Mouse (Mus musculus) adrenal gland (tissue): ENCODE data around the gene Fez1.

ENCODE experiments used
- intact Hi-C: fragments of 180-260 bp; cut with DNase I; formaldehyde crosslinking; loops from one replicate; pipeline ENCODE4 v1.15.1; 2025

The Fez1 gene

GRCm38 (mm10) chr9:36890552-36890951 is 68.9 kb downstream of the Fez1 start:
- intact Hi-C loops: no loop called here

DNA sequence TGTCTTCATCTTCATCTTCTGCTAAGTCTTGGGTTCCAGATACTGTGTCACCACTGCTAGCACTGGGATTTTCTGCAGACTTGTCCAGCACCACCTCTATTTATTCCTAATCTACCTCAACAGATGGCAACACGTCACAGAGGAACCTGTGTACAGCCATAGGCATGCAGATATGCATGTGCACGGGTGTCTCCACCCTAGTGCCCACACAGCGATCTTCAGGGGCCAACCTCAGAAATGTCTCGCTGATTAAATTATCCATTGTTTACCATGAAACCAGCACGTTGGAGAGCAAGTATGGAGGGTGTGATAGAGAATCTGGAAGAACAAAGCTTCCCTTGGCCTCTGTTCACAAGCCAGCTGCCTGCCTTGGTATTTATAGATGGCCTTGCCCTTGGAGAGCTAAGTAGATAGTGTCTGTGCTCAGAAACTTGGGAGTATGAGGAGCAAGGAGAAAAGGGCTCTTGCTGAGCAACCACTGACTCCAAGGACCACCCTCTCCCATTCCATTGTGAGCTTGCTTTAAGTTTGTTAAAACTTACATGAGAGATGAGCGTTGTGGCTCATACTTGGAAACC is 71.8 kb downstream of the Fez1 start:
- intact Hi-C loops: no loop called here

DNA sequence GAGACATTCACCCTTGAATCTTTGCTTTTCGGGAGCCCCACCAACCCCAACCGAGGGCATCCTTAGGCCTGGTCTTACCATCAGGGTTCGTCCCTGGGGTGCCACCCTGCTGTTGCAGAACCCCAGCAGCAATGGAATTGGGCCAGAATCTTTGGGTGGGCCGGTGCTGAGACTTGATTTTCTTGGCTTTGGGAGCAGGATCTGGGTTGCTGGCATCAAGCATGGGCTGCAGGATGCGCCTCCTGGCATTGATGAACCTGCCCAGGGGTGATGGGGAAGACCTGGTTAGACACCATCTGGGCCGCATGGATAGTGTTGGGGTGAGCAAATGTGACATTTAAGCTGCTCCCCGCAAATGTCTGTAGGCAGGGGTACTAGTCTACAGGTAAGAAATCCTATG is 72.6 kb downstream of the Fez1 start:
- intact Hi-C loops: no loop called here

DNA sequence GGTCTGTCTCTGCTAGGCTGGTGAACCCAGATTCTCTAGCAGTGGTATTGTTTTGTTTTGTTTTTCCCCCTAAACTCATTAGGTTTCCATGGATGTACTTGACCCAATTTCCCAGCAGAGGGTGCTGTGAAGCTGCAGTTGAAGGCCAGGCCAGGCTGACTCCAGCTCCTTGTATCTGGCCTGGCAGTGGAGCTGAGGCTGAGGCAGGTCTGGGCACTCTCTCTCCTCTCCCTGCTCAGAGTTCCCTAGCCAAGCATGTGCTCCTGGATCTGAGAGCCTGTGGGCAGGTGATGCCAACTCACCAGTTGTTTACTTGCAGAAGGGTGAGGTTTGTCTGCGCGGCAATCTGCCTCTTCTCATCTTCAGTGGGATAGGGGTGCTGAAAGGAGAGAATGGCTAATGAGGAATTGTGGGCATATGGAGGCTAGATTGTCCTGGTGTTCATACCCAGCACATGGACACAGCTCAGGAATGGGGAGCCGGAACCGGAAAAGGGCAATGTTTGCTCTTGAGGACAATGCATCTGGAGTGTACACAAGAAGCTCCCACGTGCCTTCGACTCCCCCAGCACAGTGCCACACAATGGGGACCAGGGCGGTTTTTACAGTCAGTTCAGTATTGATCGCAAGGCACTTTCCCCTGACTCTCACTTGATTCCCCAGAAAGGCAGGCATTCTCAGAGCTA is 73.5 kb downstream of the Fez1 start:
- intact Hi-C loops: loop anchor here (5.0 kb wide), 2 partner anchors 77 to 332 kb away; no protein-coding TSS in a partner anchor

DNA sequence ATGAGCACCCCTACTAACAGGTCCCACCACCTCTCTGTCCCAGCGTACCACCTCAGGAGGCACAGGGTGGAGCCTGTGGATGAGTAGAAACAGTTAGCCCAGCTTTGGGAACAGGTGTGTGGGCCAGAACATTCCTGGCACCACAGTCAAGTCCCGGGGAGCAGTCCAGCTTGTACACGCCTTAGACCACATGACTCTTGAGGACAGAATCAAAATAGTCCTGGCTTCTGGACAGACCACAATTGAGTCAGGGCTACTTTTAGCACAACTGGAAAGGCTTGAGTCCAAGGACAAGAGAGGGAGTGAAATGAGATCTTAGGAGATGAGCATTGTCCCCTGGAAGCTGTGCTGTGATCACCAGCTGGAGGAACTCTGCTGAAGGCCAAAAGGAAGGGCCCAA is 76.9 kb downstream of the Fez1 start:
- intact Hi-C loops: loop anchor here (5.0 kb wide), 2 partner anchors 74 to 329 kb away; no protein-coding TSS in a partner anchor

DNA sequence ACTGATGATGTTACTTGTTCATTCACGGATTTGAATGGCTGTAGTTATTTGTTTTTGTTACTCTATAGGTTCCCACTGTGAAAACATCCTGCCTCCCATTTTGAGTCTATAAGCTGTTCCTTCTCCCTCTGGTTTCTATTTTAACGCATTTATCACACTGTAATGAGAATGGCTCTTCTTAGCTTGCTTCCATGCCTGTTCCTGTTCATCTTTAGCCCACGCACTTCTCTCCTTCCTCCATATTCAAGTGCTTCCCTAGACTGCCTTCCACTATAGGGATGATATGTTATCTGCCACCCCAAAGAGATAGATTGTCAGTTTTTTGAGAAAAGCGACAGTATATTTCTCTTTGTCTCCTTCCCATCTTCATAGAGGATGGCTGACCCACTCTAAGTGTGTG is 78.8 kb downstream of the Fez1 start:
- intact Hi-C loops: no loop called here

- intact Hi-C loops: no loop called here
Measured at GRCm38 (mm10) chr9:36905452-36905851, 83.8 kb downstream of the Fez1 start.

DNA sequence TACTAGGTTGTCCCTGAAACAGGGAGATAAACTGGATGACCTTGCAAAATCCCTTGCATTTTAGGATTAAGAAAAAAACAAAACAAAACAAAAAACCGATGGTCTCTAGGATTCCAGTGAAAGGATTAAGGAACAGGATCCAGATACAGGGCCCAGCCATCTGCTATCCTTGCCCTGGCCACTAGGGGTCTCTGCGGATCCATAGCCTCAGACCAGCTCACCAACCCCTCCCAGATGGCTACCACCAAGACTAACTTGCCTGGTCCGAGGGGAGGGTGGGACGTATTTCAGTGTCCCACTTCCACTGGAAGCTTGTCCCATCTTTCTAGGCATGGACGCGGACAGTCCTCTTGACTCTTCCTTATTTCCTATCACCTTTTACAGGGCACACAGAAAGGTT is 94.7 kb downstream of the Fez1 start:
- intact Hi-C loops: loop anchor here (5.0 kb wide), 1 partner anchor 51 kb away; no protein-coding TSS in a partner anchor

DNA sequence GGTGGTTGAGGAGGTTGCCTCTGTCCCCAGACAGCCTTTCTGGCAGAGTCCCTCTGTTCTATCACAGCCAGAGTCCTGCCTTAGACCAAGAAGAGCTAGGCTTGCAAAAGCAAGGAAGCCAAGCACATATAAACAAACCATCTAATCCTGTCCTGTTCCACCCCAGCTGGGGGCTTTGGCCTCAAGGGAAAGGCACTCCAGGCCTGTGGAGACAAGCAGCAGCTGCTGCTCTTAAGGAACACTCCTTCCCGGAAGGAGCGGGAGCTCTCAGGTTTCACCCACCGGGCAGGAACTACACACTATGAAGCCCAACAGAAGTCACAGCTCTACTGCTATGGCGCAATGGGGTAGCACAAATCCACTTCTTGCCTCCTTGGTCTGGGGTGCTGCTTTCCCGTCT is 95.3 kb downstream of the Fez1 start:
- intact Hi-C loops: loop anchor here (5.0 kb wide), 1 partner anchor 50 kb away; no protein-coding TSS in a partner anchor

DNA sequence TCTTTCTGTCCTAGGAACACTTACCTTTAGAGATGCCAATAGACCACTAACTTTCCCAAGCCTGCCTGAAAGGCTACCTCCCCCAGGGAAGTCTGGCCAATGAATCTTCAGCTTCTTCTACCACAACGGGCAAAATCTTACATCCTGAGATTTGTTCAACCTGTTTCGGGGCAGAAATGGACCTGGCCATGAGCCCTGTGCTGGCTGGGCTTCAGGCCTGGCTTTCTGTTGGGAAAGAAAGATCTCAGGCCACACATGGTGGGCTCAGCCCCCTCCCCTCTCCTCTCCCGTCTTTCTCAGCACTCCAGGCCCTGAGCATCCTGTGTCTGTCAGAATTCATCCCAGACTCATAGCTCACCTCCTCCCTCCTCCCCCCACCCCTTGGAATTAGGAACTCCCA is 96.9 kb downstream of the Fez1 start:
- intact Hi-C loops: loop anchor here (5.0 kb wide), 1 partner anchor 49 kb away; no protein-coding TSS in a partner anchor

GRCm38 (mm10) chr9:36919472-36919871 is 97.8 kb downstream of the Fez1 start:
- intact Hi-C loops: loop anchor here (5.0 kb wide), 1 partner anchor 48 kb away; no protein-coding TSS in a partner anchor

- intact Hi-C loops: no loop called here
Measured at GRCm38 (mm10) chr9:36921718-36922415, 100.2 kb downstream of the Fez1 start.

GRCm38 (mm10) chr9:36923753-36924152 is 102.1 kb downstream of the Fez1 start:
- intact Hi-C loops: no loop called here
